Mouse (Mus musculus) C2C12 (cell line): Measurements from ENCODE around the gene Gm5134. TPM values are rescaled to one million over a fixed set of nuclear protein-coding genes. Genes with fewer than 3 reads are reported as not detected.

Source experiments
- H3K27me3 ChIP-seq: one replicate; pipeline ENCODE4 v1.6.1; 2011; ENCODE audit not compliant: control insufficient read depth, insufficient read depth, insufficient read length
- H3K36me3 ChIP-seq: one replicate; pipeline ENCODE4 v1.6.1; 2011; ENCODE audit not compliant: control insufficient read depth, insufficient read depth
- H3K4me3 ChIP-seq: one replicate; pipeline ENCODE4 v1.5.1; 2011; ENCODE audit warnings: mild to moderate bottlenecking, control low read depth; ENCODE audit not compliant: poor library complexity, insufficient read depth, severe bottlenecking
- H3K79me2 ChIP-seq: one replicate; pipeline ENCODE4 v1.6.1; 2011; ENCODE audit not compliant: control insufficient read depth, insufficient read depth
- H3K79me3 ChIP-seq: one replicate; pipeline ENCODE4 v1.6.1; 2011; ENCODE audit warnings: low read depth, control low read depth
- H3ac ChIP-seq: one replicate; pipeline ENCODE3; 2011; ENCODE audit warnings: low read depth; ENCODE audit not compliant: control insufficient read depth, insufficient read length
- CEBPB ChIP-seq: IDR thresholded peaks from one replicate; pipeline ENCODE4 v1.6.1; 2011; ENCODE audit warnings: low read depth, mild to moderate bottlenecking, control low read depth, moderate library complexity
- CTCF ChIP-seq: IDR thresholded peaks from one replicate; pipeline ENCODE4 v1.5.1; 2011; ENCODE audit not compliant: control insufficient read depth, insufficient read depth, insufficient read length
- FOSL1 ChIP-seq: IDR thresholded peaks from one replicate; pipeline ENCODE4 v1.8.0; 2011; ENCODE audit warnings: mild to moderate bottlenecking, low read length; ENCODE audit not compliant: poor library complexity, insufficient read depth, severe bottlenecking
- MAX ChIP-seq: IDR thresholded peaks from one replicate; pipeline ENCODE4 v1.6.1; 2011; ENCODE audit warnings: mild to moderate bottlenecking, control low read depth
- MYOD1 ChIP-seq: IDR thresholded peaks from one replicate; pipeline ENCODE4 v1.6.1; 2011; ENCODE audit warnings: low read depth; ENCODE audit not compliant: control insufficient read depth, insufficient read length
- MYOG ChIP-seq: IDR thresholded peaks from one replicate; pipeline ENCODE4 v1.6.1; 2011; ENCODE audit not compliant: control insufficient read depth, insufficient read length; ENCODE audit errors: extremely low read depth
- USF1 ChIP-seq: IDR thresholded peaks from one replicate; pipeline ENCODE4 v1.6.1; 2011; ENCODE audit warnings: low read depth, mild to moderate bottlenecking, control low read depth, moderate library complexity
- polyA plus RNA-seq: library from polyadenylated mRNA; unstranded; fragments of >200 nt; fragmentation: generic; extraction: Trizol; gene quantifications from one replicate; pipeline ENCODE4 v1.2.1, GENCODE M21; 2012; ENCODE audit warnings: missing spikeins

The Gm5134 gene
- polyA plus RNA-seq, 1 experiment, result not detected

DNA sequence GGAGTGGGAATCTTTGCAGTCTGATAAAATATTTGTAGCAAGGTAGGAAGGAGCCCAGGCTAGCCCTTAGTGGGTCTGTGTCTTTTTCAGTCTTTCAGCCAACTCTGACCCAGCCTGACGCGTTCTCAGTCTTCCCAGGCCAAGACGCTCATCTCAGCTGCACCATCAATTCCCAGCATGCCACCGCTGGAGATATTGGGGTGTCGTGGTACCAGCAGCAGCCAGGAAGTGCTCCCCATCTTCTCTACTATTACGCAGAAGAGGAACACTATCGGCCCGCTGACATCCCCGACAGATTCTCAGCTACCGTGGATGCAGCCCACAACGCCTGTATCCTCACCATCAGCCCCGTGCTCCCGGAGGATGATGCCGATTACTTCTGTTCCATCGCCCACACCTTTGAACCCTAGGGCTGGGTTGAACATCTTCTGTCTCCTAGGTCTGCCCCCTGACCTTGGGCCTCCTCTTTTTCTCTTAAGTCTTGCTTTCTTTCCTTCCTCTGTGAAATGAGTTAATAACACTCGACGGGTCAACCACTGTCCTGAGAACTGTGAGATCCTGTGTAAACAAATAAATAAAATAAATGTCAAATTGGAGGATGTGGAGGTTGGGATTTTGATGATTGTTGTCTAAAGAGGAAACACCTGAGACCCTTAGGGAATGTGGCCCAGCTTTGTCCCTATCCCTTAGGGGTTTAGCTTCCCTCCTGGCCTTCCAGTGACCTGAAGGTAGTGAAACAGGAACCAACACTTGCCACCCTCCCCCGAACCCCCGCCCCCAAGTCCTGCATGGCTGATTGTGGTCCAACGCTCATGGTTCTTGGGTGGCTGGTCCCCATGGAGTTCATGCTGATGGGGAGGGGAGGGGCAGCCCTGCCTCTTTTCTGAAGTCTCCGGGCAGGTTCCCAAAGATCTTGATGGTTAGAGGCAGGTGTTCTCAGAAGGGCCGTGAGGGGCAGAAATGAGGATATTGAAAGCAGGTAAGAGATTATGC is 5.0 kb upstream of the Gm5134 start:
- H3K36me3 ChIP-seq, result no peaks in the 10 kb centered on the region
- TF ChIP-seq MYOG (no peak), USF1 (no peak), MYOD1 (no peak), MAX (no peak), FOSL1 (no peak), CTCF (no peak), CEBPB (no peak)
- no peaks in the 10 kb centered on the region for H3K79me2 ChIP-seq
- no peak overlapping the region for H3K4me3 ChIP-seq
- peaks cover 11% of the 10 kb centered on the region for H3K27me3 ChIP-seq
- no peaks in the 10 kb centered on the region for H3K79me3 ChIP-seq
- H3ac ChIP-seq, result no peak overlapping the region

DNA sequence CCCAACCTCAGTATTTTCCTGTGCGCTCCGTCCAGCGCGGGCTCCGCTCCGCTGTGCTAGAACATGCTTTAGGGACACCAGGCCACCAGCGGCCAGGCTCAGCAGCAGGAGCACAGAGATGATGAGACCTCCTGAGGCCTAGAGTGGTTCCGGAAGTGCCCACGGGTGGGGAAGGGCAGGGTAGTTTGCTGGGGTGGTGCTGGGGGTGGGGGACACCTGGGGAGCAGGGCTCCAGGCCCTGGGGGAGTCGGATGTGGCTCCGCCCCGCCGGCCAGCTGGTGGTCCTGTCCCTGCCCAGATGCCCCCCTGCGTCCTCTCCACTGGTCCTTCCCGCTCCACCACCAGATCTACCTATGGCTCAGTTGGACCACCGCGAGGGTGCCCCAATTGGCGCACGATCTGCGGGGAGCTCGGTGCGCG is 3.5 kb upstream of the Gm5134 start:
- no peak for TF ChIP-seq MYOG
- TF ChIP-seq MYOD1, result no peak
- TF ChIP-seq MAX, result no peak
- no peak for TF ChIP-seq USF1
- TF ChIP-seq CTCF, result no peak
- no peak for TF ChIP-seq CEBPB
- TF ChIP-seq FOSL1, result no peak
- Histone ChIP-seq H3K79me2 (no peaks in the 10 kb centered on the region), H3K36me3 (no peaks in the 10 kb centered on the region), H3K4me3 (no peak overlapping the region), H3ac (no peak overlapping the region), H3K27me3 (peaks cover 15% of the 10 kb centered on the region), H3K79me3 (no peaks in the 10 kb centered on the region)

DNA sequence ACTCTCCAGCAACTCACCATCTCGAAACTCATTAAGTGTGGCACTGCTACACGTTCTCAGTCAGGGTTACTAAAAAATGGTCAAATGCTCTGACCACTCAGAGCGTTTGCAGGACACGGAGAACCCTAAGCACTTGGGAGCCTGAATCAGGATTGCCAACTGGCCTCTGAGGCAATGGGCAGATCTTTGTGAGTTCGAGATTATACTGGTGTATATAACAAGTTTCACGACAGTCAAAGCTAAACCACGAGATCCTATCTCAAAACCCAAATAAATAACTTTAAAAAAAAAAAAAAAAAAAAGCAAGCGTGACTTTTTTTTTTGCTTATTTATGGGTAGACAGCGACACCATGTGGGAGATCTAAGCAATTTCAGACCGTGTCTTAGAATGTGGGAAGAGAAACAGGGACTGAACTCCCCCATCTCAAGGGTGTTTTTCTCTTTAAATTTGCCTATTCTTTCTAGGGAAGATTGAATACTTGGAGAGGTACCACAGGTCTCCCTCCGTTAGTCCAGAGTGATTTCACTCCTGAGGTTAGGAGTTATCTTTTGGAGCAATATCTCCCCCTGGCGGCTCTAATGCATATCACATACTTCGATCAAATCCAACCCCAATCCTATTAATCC is 2.8 kb upstream of the Gm5134 start:
- TF ChIP-seq MAX (no peak), MYOD1 (no peak), CTCF (no peak), FOSL1 (no peak), USF1 (no peak), MYOG (no peak), CEBPB (no peak)
- H3K36me3 ChIP-seq, result no peaks in the 10 kb centered on the region
- no peak overlapping the region for H3K4me3 ChIP-seq
- H3ac ChIP-seq, result no peak overlapping the region
- H3K79me2 ChIP-seq, result no peaks in the 10 kb centered on the region
- peaks cover 15% of the 10 kb centered on the region for H3K27me3 ChIP-seq
- H3K79me3 ChIP-seq, result no peaks in the 10 kb centered on the region

DNA sequence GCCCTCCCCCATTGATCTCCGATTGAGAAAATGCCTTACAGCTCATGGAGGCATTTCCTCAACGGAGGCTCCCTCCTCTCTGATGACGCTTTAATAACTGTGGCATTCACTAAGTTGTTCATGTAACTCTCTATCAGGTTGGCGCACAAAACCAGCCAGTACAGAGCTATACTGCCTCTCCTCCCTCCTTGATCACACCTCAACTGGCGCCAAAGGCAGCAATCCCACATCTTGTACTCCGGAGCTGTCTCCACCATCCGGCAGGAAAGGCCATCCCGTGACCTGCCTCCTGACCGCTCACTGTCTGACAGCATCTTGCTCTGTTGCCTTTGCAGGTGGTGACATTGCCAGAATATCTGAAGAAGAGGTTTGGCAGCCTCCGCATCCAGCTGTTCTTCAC is 19.5 kb downstream of the Gm5134 start:
- Histone ChIP-seq H3K4me3 (no peak overlapping the region), H3K79me3 (no peaks in the 10 kb centered on the region), H3K36me3 (no peaks in the 10 kb centered on the region), H3K27me3 (peaks cover 6% of the 10 kb centered on the region), H3ac (no peak overlapping the region), H3K79me2 (no peaks in the 10 kb centered on the region)
- TF ChIP-seq CEBPB, result no peak
- no peak for TF ChIP-seq CTCF
- TF ChIP-seq MAX, result no peak
- no peak for TF ChIP-seq USF1
- TF ChIP-seq FOSL1, result no peak
- TF ChIP-seq MYOG, result no peak
- TF ChIP-seq MYOD1, result no peak

DNA sequence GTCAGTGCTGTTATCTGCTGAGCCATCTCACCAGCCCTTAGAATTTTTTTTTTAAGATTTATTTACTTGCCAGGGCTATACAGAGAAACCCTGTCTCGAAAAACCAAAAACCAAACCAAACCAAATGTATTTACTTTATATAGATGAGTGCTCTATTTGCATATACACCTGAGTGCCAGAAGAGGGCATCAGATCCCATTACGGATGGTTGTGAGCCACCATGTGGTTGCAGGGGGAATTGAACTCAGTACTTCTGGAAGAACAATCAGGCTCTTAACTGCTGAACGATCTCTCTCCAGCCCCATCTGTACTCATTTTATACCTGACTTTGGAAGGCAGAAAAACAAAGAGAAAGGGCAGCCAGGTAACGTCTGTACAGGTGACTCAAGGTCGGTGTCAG is 20.9 kb downstream of the Gm5134 start:
- no peaks in the 10 kb centered on the region for H3K36me3 ChIP-seq
- H3K4me3 ChIP-seq, result no peak overlapping the region
- no peaks in the 10 kb centered on the region for H3K79me3 ChIP-seq
- no peak overlapping the region for H3ac ChIP-seq
- TF ChIP-seq MAX (no peak), CTCF (peak; percentile 37), USF1 (no peak)
- H3K27me3 ChIP-seq, result peaks cover 11% of the 10 kb centered on the region
- no peaks in the 10 kb centered on the region for H3K79me2 ChIP-seq
